Mouse (Mus musculus) lung, embryonic 14.5 days (tissue): ENCODE data around the gene Clpsl2. TPM values are rescaled to one million over a fixed set of nuclear protein-coding genes. Genes with fewer than 3 reads are reported as not detected.
A peak's percentile ranks its signal among the peaks of the same experiment; 100 is the strongest.

Experiments
- ATAC-seq: fragments of 200-750 bp; cut with Nextera tagmentation; 2 replicates; pipeline ENCODE4 v1.8.0; 2017; ENCODE audit warnings: mild to moderate bottlenecking, moderate TSS enrichment, moderate library complexity; ENCODE audit not compliant: insufficient read depth
- DNase-seq: peaks from one replicate; pipeline ENCODE4 v3.0.0-alpha.2; 2015
- H3K27ac ChIP-seq: fragments of 300-500 bp; sonication (generic); 2 replicates; pipeline ENCODE4 v1.5.1; 2014; ENCODE audit warnings: low read depth, mild to moderate bottlenecking, moderate library complexity
- H3K27me3 ChIP-seq: fragments of 300-500 bp; sonication (generic); 2 replicates; pipeline ENCODE4 v1.6.1; 2014; ENCODE audit warnings: low read length, control low read depth; ENCODE audit not compliant: insufficient read depth
- H3K36me3 ChIP-seq: fragments of 300-500 bp; sonication (generic); 2 replicates; pipeline ENCODE4 v1.6.1; 2014; ENCODE audit warnings: control low read depth; ENCODE audit not compliant: insufficient read depth
- H3K4me1 ChIP-seq: fragments of 300-500 bp; sonication (generic); 2 replicates; pipeline ENCODE4 v1.6.1; 2014; ENCODE audit warnings: antibody characterized with exemption, control low read depth; ENCODE audit not compliant: insufficient read depth
- H3K4me2 ChIP-seq: fragments of 300-500 bp; sonication (generic); 2 replicates; pipeline ENCODE4 v1.6.1; 2014; ENCODE audit warnings: mild to moderate bottlenecking
- H3K4me3 ChIP-seq: fragments of 300-500 bp; sonication (generic); 2 replicates; pipeline ENCODE4 v1.5.1; 2014; ENCODE audit warnings: low read depth, low read length
- H3K9ac ChIP-seq: fragments of 300-500 bp; sonication (generic); 2 replicates; pipeline ENCODE4 v1.6.1; 2014
- H3K9me3 ChIP-seq: fragments of 300-500 bp; sonication (generic); 2 replicates; pipeline ENCODE4 v1.6.1; 2016; ENCODE audit warnings: low read depth, low read length, control low read depth
- CTCF ChIP-seq: IDR thresholded peaks from 2 replicates; pipeline ENCODE4 v1.5.1; 2016; ENCODE audit warnings: antibody characterized with exemption, low read depth
- WGBS: fragments of 180-500 bp; shearing (Covaris S2); extraction: QIAGEN DNeasy Blood & Tissue Kit; methylation state at CpG from one replicate; pipeline ENCODE4 v1.1.7; 2014; 5-methylcytosine and 5-hydroxymethylcytosine counted together
- polyA plus RNA-seq: library from polyadenylated mRNA; unstranded; fragments of >200 nt; fragmentation: Nextera tagmentation; extraction: Ambion mirVana; gene quantifications from 2 replicates; pipeline ENCODE4 v1.2.1, GENCODE M21; 2014

Gene Clpsl2
- polyA plus RNA-seq, 1 experiment from 2014 or later = not detected

DNA sequence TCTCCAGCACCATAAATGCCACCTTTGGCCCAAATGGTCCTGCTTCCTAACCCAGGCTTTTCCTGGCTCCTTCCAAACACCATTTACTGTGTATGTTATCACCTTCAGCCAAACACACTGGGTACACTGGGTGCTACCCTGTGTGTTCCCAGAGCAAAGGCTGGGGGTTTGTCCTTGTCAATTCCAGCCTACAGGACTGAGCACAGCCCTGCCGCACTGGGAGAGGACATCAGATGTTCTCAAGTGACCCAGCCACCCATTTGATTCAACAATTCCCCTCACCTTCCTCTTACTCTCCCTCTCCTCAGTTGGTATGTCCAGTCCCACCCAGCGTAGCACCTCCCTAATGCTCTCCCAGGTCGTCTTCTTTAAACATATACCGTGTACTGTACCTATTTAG lies 28.6 kb upstream of the Clpsl2 start:
- Histone ChIP-seq H3K4me1 (peaks cover 9% of the 10 kb centered on the region; the same call in 1 of the 2 replicates), H3K4me3 (no peak overlapping the region), H3K9me3 (no peaks in the 10 kb centered on the region), H3K27ac (no peak overlapping the region), H3K4me2 (no peak overlapping the region), H3K36me3 (no peaks in the 10 kb centered on the region), H3K9ac (no peak overlapping the region), H3K27me3 (no peaks in the 10 kb centered on the region)
- DNase-seq = no peak
- no peak for TF ChIP-seq CTCF
- ATAC-seq = no peak
- 64% methylated on average over 4 of the region's 4 CpGs for WGBS

DNA sequence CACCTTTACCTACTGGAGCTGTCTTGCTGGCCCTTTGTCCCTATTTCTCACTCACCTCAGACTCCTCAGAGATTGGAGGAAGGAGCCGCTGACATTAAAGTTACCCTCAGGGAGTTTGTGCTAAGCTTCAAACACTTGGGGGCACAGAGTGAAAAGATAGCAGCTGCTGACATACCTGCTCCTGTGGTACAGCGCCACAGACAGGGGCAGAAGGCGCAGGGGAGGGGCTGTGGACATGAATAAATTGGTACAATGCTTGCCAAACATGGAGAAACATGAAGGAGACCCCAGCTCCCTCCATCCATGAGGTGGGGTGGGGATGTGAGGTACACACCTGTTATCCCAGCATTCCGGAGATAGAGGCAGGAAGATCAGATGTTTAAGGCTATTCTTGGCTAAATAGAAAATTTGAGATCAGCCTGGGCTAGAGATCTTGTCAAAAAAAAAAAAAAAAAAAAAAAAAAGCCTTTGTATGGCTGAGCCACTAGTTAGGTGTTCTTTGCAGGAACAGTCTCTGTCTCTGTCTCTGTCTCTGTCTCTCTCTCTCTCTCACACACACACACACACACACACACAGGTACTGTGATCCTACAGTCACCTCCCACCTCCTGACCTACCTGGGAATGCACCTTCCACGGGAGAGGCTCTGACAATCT lies 28.0 kb upstream of the Clpsl2 start:
- H3K27ac ChIP-seq = no peak overlapping the region
- no peaks in the 10 kb centered on the region for H3K9me3 ChIP-seq
- no peak overlapping the region for H3K9ac ChIP-seq
- H3K4me2 ChIP-seq = no peak overlapping the region
- H3K4me1 ChIP-seq = peaks cover 9% of the 10 kb centered on the region; the same call in 1 of the 2 replicates
- H3K4me3 ChIP-seq = no peak overlapping the region
- no peaks in the 10 kb centered on the region for H3K36me3 ChIP-seq
- DNase-seq = no peak
- no peak for TF ChIP-seq CTCF
- no peaks in the 10 kb centered on the region for H3K27me3 ChIP-seq
- 52% methylated on average over 5 of the region's 5 CpGs for WGBS
- ATAC-seq = no peak

DNA sequence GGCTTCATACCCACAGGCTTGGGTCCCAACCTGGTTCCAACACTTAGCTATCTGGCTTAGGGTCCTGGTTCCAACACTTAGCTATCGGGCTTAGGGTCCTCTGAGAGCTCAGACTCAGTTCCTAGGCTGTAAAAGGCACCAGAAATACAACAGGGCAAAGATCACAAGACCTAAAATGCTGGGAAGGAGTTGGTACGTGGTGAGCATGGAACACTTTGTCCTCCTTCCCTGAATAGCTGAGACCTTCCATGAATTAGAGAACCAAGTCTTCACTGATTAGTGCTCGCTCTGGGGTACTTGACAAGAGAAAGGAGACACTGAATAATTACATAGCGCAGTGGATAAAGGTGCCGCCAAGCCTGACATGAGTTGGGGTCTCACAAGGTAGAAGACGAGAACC lies 27.3 kb upstream of the Clpsl2 start:
- DNase-seq (no peak), ATAC-seq (no peak)
- no peak for TF ChIP-seq CTCF
- Histone ChIP-seq H3K9me3 (no peaks in the 10 kb centered on the region), H3K9ac (no peak overlapping the region), H3K36me3 (no peaks in the 10 kb centered on the region), H3K4me3 (peak overlapping the region; percentile 69), H3K4me1 (peaks cover 9% of the 10 kb centered on the region; the same call in 1 of the 2 replicates), H3K27ac (no peak overlapping the region), H3K4me2 (peak overlapping the region; percentile 100), H3K27me3 (no peaks in the 10 kb centered on the region)
- 49% methylated on average over 6 of the region's 6 CpGs for WGBS

DNA sequence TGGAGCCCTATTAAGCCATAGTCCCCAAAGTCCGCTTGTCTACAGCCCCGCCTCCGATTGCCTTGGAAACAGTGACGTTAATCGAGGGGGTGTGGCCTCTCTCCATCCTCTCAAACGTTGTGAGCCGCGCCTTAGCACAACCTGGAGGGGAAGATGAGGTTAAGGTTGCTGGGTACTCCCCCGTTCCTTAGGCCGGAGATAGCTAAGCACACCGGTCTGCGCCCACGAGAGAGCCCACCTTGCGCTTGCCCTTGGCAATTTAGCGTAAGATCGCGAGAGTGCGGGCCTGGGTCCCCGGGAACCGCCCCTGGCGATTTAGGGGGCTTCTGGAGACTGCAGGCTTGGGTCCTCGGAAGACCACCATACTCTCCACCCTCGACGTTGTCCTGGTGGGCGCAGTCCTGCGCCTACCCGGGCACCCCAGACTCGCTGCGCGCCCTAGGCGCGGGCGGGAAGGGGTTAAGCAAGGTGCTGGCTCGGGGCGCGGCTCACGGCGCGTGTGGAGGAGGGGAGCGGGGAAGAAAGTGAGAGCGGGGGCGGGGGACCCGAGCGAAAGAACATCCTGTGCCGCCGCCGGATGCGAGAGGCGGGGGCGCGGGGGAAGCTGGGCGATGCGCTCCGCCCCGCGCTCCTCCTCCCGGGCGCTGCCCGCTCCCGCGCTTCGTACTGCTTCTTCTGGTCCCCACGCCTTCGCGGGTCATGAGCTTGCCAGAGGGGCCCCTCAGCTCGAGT lies 26.4 kb upstream of the Clpsl2 start:
- H3K9ac ChIP-seq = peak overlapping the region; percentile 62
- WGBS = under 1% methylated on average over 62 of the region's 66 CpGs
- peak overlapping the region; percentile 100 for H3K4me2 ChIP-seq
- no peaks in the 10 kb centered on the region for H3K9me3 ChIP-seq
- H3K4me3 ChIP-seq = peak overlapping the region; percentile 69
- no peaks in the 10 kb centered on the region for H3K27me3 ChIP-seq
- peaks cover 9% of the 10 kb centered on the region; the same call in 1 of the 2 replicates for H3K4me1 ChIP-seq
- DNase-seq (peak; percentile 94), ATAC-seq (peak; percentile 71)
- 0 out of 2 replicates have a peak, but pooled peaks have one; percentile 3 for TF ChIP-seq CTCF
- H3K36me3 ChIP-seq = no peaks in the 10 kb centered on the region
- peak overlapping the region; percentile 72 for H3K27ac ChIP-seq

DNA sequence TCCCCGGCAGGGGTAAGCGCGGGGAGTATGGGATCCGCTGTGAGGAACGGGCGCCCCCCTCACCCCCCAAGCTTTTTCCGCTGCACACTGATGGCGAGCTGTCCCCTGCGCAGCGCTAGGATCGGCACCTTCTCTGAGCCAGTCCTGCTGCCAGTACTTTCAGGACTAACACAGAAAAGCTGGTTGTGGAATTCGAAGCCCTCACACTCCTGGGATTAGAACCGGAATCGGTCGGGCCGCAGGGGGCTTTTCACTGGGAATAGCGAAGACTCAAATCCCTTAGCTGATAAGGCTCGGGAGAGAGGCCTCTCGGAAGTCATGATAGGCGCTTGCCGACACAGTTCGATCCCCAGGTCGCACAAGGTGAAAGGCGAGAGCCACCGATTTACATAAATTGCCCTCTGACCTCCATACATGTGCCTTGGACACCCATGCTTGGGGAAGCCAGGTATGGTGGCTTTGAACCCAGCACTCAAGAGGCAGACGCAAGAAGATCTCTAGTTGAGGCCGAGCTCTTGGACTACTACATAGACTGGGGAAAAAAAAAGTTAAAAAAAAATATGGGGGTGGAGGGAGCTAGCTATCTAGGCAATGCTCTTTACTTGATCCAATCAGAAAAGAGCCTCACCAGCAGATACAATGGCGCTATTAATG lies 25.7 kb upstream of the Clpsl2 start:
- no peaks in the 10 kb centered on the region for H3K27me3 ChIP-seq
- peak overlapping the region; percentile 72; the same call in 1 of the 2 replicates for H3K27ac ChIP-seq
- WGBS = 9% methylated on average over 28 of the region's 28 CpGs
- TF ChIP-seq CTCF = no peak
- H3K4me1 ChIP-seq = 0 out of 2 replicates have a peak, but pooled peaks cover 6% of the 10 kb centered on the region
- H3K9me3 ChIP-seq = no peaks in the 10 kb centered on the region
- peak overlapping the region; percentile 69 for H3K4me3 ChIP-seq
- no peak for DNase-seq
- no peaks in the 10 kb centered on the region for H3K36me3 ChIP-seq
- ATAC-seq = peak; percentile 57
- peak overlapping the region; percentile 62 for H3K9ac ChIP-seq
- H3K4me2 ChIP-seq = peak overlapping the region; percentile 100

DNA sequence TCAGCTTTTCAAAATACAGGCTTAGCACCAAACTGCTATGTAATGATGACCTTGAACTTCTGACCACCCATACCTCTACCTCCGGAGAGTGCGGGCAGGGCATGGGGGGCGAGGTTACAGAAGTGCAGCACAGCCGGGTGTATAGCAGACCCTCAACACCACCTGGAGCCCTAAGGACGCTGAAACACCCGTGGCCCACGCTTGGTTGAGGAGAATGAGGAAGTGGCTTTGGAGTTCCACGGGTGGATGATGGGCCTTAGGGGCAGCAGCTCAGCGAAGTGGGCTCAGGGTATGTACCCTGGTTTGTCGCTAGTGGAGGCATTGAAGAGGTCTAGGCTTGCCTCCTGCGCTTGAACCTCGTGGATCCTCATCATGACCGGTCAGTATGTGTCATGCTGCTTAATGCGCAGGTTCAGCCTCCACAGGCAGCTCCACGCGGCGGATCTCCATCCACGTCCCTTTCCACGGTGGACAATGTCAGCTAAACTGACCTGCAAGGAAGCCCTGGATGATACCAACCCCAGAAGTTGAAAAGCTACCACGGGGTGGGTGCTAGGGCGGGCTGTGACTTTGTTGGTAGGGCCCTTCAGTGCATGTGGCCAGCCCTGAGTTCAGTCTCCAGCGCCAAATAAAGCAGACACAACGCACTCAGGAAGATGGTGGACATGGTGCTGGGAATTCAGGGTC lies 25.1 kb upstream of the Clpsl2 start:
- H3K9me3 ChIP-seq = no peaks in the 10 kb centered on the region
- peak overlapping the region; percentile 100 for H3K4me2 ChIP-seq
- no peak for TF ChIP-seq CTCF
- H3K27me3 ChIP-seq = no peaks in the 10 kb centered on the region
- H3K36me3 ChIP-seq = no peaks in the 10 kb centered on the region
- no peak overlapping the region for H3K27ac ChIP-seq
- DNase-seq (no peak), ATAC-seq (no peak)
- H3K4me3 ChIP-seq = no peak overlapping the region
- H3K9ac ChIP-seq = no peak overlapping the region
- WGBS = 81% methylated on average over 23 of the region's 23 CpGs
- H3K4me1 ChIP-seq = 0 out of 2 replicates have a peak, but pooled peaks cover 6% of the 10 kb centered on the region
